ENCODE assay signal across 21 mouse cellular contexts in the genomic region with DNA sequence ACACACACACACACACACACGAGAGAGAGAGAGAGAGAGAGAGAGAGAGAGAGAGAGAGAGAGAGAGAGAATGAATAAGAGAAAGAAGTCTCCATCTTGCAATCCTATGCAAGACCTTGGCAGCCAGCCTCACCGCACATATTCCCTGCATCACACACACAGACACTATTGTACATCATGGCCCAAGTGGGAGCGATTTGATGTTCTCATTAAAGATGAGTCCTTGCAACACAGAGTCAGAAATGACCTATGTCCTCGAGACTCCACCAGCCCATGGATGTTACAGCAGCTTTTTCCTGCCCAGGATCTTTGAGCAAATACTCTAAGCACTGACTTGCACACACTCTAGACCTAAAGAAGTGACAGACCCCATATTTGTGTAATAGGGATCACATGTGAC.
"Had no signal": no experiment of that assay in that cellular context is flagged by ENCODE, and none has a peak within 500 bp of the region (broad histone marks: within the 10 kb centered on the region; RNA-seq: fewer than 3 reads in every experiment).

No protein-coding gene starts in this region.

- H3K9ac ChIP-seq: hindbrain, embryonic 12.5 days; hindbrain, embryonic 15.5 days; intestine, embryonic 15.5 days; limb, embryonic 13.5 days; limb, embryonic 15.5 days had no signal

- H3K4me3 ChIP-seq: gastrocnemius, adult 2 months; heart, adult 2 months; hindbrain, embryonic 10.5 days; hindbrain, embryonic 12.5 days; hindbrain, embryonic 15.5 days; intestine, embryonic 15.5 days; limb, embryonic 13.5 days; limb, embryonic 15.5 days had no signal

- H3K27me3 ChIP-seq: hindbrain, embryonic 12.5 days; hindbrain, embryonic 15.5 days; intestine, embryonic 15.5 days; limb, embryonic 13.5 days; limb, embryonic 15.5 days had no signal

- DNase-seq: gastrocnemius, adult 2 months; gastrocnemius, postnatal 10 days; gastrocnemius, postnatal 25 days; heart, adult 2 months; heart, postnatal 10 days; heart, postnatal 4 days; kidney, adult 18-20 months; kidney, adult 8-10 months; kidney, postnatal 10 days; kidney, postnatal 36 days; layer of hippocampus, adult 9-11 months; layer of hippocampus, postnatal 36 days; left cerebral cortex, postnatal 4 days had no signal

- H3K4me1 ChIP-seq: intestine, embryonic 15.5 days had no signal

- H3K27ac ChIP-seq: gastrocnemius, adult 2 months; heart, adult 2 months; hindbrain, embryonic 10.5 days; hindbrain, embryonic 12.5 days; hindbrain, embryonic 15.5 days; intestine, embryonic 15.5 days; limb, embryonic 13.5 days; limb, embryonic 15.5 days had no signal

- H3K36me3 ChIP-seq: hindbrain, embryonic 10.5 days; hindbrain, embryonic 12.5 days; hindbrain, embryonic 15.5 days; intestine, embryonic 15.5 days; limb, embryonic 13.5 days; limb, embryonic 15.5 days had no signal

- H3K9me3 ChIP-seq: hindbrain, embryonic 10.5 days; hindbrain, embryonic 12.5 days; hindbrain, embryonic 15.5 days; intestine, embryonic 15.5 days; limb, embryonic 13.5 days; limb, embryonic 15.5 days had no signal

- ATAC-seq: inflammation-experienced regulatory T-cells, adult 6 months; intestine, embryonic 15.5 days had no signal

- H3K4me2 ChIP-seq: heart, embryonic 11.5 days; hindbrain, embryonic 12.5 days; hindbrain, embryonic 15.5 days; intestine, embryonic 15.5 days; limb, embryonic 13.5 days; limb, embryonic 15.5 days had no signal
